Mouse (Mus musculus): ENCODE data around the gene Prr14l. TPM values are rescaled to one million over a fixed set of nuclear protein-coding genes. Genes with fewer than 3 reads are reported as not detected.
A peak's percentile ranks its signal among the peaks of the same experiment; 100 is the strongest.
"Not testable (repeated sequence)": the region's sequence is repeated elsewhere in the genome, so short reads cannot be mapped to it uniquely, and the experiment has no call there.

The Prr14l gene
- polyA plus RNA-seq, 1 experiment from 2014 or later = 7.8 TPM

DNA sequence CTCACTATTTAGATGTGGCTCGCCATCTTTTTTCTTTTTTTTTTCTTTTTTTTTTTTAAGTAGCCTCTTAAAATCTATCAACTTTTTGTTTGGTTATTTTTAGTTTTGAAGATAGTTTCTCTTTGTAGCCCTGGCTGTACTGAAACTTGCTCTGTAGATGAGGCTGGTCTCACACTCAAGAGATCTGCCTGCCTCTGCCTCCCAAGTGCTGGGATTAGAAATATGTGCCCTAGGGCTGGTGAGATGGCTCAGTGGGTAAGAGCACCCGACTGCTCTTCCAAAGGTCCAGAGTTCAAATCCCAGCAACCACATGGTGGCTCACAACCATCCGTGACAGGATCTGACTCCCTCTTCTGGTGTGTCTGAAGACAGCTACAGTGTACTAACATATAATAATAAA is 1.2 kb upstream of the Prr14l start:
- not testable (repeated sequence) for H3K4me3 ChIP-seq (ENCODE audit: low read length); H3K27ac ChIP-seq (ENCODE audit: low read depth, low read length); H3K9ac ChIP-seq (ENCODE audit: low read depth, low read length); H3K4me2 ChIP-seq (ENCODE audit: low read length); ATAC-seq; H3K9me3 ChIP-seq (ENCODE audit: control insufficient read depth, low read length); H3K36me3 ChIP-seq (ENCODE audit: control insufficient read depth, insufficient read depth, low read length); H3K27me3 ChIP-seq (replicated peaks; ENCODE audit: control insufficient read depth, insufficient read depth, low read length)
- WGBS = 99% methylated on average over 2 of the region's 3 CpGs
- peaks cover 20% of the 10 kb centered on the region for H3K4me1 ChIP-seq (ENCODE audit: control insufficient read depth, insufficient read depth, low read depth, low read length)

DNA sequence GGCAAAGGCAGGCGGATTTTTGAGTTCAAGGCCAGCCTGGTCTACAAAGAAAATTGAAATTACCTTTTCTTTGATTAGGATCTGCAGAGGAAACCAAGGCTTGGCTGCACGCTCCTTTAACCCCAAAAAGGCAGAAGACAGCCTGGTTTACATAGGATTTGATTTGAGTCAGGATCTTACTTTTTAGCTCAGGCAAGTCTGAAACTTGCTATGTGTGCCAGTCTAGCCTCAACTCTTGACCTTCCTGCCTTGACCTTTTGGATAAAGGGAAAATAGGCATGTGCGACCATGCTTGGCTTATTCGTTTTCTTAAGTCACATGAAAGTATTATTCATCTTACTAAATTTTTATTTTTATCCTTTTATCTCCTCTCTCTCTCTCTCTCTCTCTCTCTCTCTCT is 762 bp upstream of the Prr14l start:
- Histone ChIP-seq H3K27me3 (replicated peaks; ENCODE audit: control insufficient read depth, insufficient read depth, low read length) (no peaks in the 10 kb centered on the region), H3K4me1 (ENCODE audit: control insufficient read depth, insufficient read depth, low read depth, low read length) (peaks cover 20% of the 10 kb centered on the region), H3K9me3 (ENCODE audit: control insufficient read depth, low read length) (no peaks in the 10 kb centered on the region), H3K4me3 (ENCODE audit: low read length) (no peak overlapping the region), H3K36me3 (ENCODE audit: control insufficient read depth, insufficient read depth, low read length) (no peaks in the 10 kb centered on the region), H3K27ac (ENCODE audit: low read depth, low read length) (0 out of 2 replicates have a peak overlapping the region, but pooled peaks have one; percentile 17), H3K9ac (ENCODE audit: low read depth, low read length) (no peak overlapping the region), H3K4me2 (ENCODE audit: low read length) (no peak overlapping the region)
- no peak for ATAC-seq
- 89% methylated on average over 4 of the region's 4 CpGs for WGBS

DNA sequence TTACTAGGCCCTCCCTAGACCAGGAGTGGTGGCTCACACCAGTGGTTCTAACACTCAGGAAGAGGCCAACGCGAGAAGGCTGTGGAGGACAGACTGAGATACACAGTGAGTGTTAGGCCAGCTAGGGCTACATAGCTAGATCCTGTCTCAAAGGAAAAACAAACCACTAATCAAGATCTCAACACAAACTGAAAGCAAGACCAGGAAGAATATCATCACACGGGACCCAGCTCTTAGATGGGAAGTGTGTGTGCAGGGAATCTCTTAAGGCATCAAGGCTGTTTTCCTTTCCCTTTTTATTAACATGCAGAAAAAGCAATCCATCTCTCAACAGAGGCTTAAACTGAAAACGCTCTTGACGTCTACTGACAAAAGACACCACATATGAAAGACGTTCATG is 2.0 kb downstream of the Prr14l start:
- no peak for ATAC-seq
- no peaks in the 10 kb centered on the region for H3K9me3 ChIP-seq (ENCODE audit: control insufficient read depth, low read length)
- H3K36me3 ChIP-seq (ENCODE audit: control insufficient read depth, insufficient read depth, low read length) = no peaks in the 10 kb centered on the region
- WGBS = 68% methylated on average over 6 of the region's 6 CpGs
- H3K27me3 ChIP-seq (replicated peaks; ENCODE audit: control insufficient read depth, insufficient read depth, low read length) = no peaks in the 10 kb centered on the region
- H3K4me3 ChIP-seq (ENCODE audit: low read length) = no peak overlapping the region
- H3K4me2 ChIP-seq (ENCODE audit: low read length) = peak overlapping the region; percentile 82
- H3K27ac ChIP-seq (ENCODE audit: low read depth, low read length) = no peak overlapping the region
- no peak overlapping the region for H3K9ac ChIP-seq (ENCODE audit: low read depth, low read length)
- H3K4me1 ChIP-seq (ENCODE audit: control insufficient read depth, insufficient read depth, low read depth, low read length) = peaks cover 18% of the 10 kb centered on the region

DNA sequence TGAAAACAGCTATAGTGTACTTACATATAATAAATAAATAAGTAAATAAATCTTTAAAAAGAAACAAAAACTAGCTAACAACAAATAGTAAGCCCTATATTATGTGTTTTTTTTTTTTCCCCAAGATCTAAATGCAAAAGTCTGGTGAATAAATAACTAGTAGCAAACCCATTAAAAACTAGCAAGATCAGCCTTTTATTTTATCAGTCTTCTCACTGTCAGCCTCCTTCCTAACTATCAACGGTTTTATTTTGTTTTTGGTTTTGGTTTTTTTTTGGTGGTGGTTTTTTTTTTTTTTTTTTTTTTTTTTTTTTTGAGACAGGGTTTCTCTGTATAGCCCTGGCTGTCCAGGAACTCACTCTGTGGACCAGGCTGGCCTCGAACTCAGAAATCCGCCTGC is 4.5 kb downstream of the Prr14l start:
- peaks cover 18% of the 10 kb centered on the region for H3K4me1 ChIP-seq (ENCODE audit: control insufficient read depth, insufficient read depth, low read depth, low read length)
- H3K27me3 ChIP-seq (replicated peaks; ENCODE audit: control insufficient read depth, insufficient read depth, low read length); H3K9ac ChIP-seq (ENCODE audit: low read depth, low read length); H3K36me3 ChIP-seq (ENCODE audit: control insufficient read depth, insufficient read depth, low read length); H3K4me3 ChIP-seq (ENCODE audit: low read length); ATAC-seq; H3K27ac ChIP-seq (ENCODE audit: low read depth, low read length); H3K4me2 ChIP-seq (ENCODE audit: low read length); H3K9me3 ChIP-seq (ENCODE audit: control insufficient read depth, low read length): not testable (repeated sequence)
- 90% methylated on average over 3 of the region's 3 CpGs for WGBS

DNA sequence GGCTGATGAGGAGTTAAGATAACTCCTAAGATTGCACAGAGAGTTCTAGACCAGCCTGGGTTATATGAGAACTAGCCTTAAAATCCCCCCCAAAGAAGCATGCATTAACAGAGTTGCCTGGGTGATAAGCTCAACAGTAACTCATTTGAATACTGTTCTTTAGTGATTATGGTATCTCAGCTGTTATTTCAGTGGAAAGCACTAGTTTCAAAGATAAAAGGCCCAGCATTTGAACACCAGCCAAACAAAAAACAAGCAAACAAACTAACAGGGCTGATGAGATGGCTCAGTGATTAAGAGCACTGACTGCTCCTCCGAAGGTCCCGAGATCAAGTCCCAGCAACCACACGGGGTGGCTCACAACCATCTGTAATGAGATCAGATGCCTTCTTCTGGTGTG is 4.9 kb downstream of the Prr14l start:
- no peak for ATAC-seq
- WGBS = 93% methylated on average over 3 of the region's 3 CpGs
- H3K36me3 ChIP-seq (ENCODE audit: control insufficient read depth, insufficient read depth, low read length) = peaks cover 2% of the 10 kb centered on the region; the same call in 1 of the 2 replicates

DNA sequence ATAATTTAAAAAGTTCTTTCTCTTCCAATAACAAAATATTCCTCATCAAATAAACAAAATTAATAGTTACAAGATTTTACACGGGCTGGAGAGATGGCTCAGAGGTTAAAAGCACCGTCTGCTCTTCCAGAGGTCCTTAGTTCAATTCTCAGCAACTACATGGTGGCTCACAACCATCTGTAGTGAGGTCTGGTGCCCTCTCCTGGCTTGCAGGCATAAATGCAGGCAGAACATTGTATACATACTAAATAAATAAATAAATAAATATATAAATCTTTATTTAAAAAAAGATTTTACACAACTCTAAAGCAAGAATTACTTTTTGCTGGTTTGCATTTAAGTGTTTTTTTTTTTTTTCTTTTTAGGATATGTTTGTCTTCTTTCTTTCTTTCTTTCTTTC is 14.0 kb downstream of the Prr14l start:
- no peak for ATAC-seq
- peaks cover 26% of the 10 kb centered on the region for H3K36me3 ChIP-seq (ENCODE audit: control insufficient read depth, insufficient read depth, low read length)
- H3K27me3 ChIP-seq (replicated peaks; ENCODE audit: control insufficient read depth, insufficient read depth, low read length) = no peaks in the 10 kb centered on the region
- H3K4me1 ChIP-seq (ENCODE audit: control insufficient read depth, insufficient read depth, low read depth, low read length) = no peaks in the 10 kb centered on the region
- no peak overlapping the region for H3K27ac ChIP-seq (ENCODE audit: low read depth, low read length)
- H3K4me2 ChIP-seq (ENCODE audit: low read length) = no peak overlapping the region
- H3K9ac ChIP-seq (ENCODE audit: low read depth, low read length) = no peak overlapping the region
- H3K4me3 ChIP-seq (ENCODE audit: low read length) = no peak overlapping the region
- 95% methylated on average over 2 of the region's 2 CpGs for WGBS
- no peaks in the 10 kb centered on the region for H3K9me3 ChIP-seq (ENCODE audit: control insufficient read depth, low read length)

More for the DNA sequence above, 4.9 kb downstream of the Prr14l start:
- Histone ChIP-seq H3K27me3 (replicated peaks; ENCODE audit: control insufficient read depth, insufficient read depth, low read length) (no peaks in the 10 kb centered on the region), H3K4me3 (ENCODE audit: low read length) (no peak overlapping the region), H3K27ac (ENCODE audit: low read depth, low read length) (no peak overlapping the region), H3K4me2 (ENCODE audit: low read length) (no peak overlapping the region), H3K4me1 (ENCODE audit: control insufficient read depth, insufficient read depth, low read depth, low read length) (peaks cover 18% of the 10 kb centered on the region), H3K9ac (ENCODE audit: low read depth, low read length) (no peak overlapping the region), H3K9me3 (ENCODE audit: control insufficient read depth, low read length) (no peaks in the 10 kb centered on the region)

DNA sequence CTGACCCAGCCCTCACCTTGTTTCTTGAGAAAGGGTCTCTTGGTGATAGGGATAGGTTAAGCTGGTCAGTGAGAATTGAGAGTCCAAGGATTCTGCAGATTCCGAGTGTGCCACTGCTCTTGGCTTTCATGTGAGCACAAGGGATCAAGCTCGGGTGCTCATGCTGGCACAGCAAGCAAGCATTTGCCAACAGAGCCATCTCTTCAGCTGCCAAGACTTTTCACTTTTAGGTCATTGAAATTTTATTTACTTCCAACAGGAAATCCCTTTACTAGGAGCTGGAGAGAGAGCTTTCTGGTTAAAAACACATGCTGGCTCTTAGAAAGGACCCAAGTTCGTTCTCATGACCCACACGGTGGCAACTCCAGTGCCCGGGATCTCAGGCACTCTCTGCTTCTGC is 17.1 kb downstream of the Prr14l start:
- no peaks in the 10 kb centered on the region for H3K4me1 ChIP-seq (ENCODE audit: control insufficient read depth, insufficient read depth, low read depth, low read length)
- H3K4me3 ChIP-seq (ENCODE audit: low read length) = no peak overlapping the region
- WGBS = 91% methylated on average over 5 of the region's 5 CpGs
- H3K9ac ChIP-seq (ENCODE audit: low read depth, low read length) = no peak overlapping the region
- H3K9me3 ChIP-seq (ENCODE audit: control insufficient read depth, low read length) = no peaks in the 10 kb centered on the region
- no peaks in the 10 kb centered on the region for H3K27me3 ChIP-seq (replicated peaks; ENCODE audit: control insufficient read depth, insufficient read depth, low read length)
- ATAC-seq = no peak
- H3K27ac ChIP-seq (ENCODE audit: low read depth, low read length) = no peak overlapping the region
- no peak overlapping the region for H3K4me2 ChIP-seq (ENCODE audit: low read length)
- H3K36me3 ChIP-seq (ENCODE audit: control insufficient read depth, insufficient read depth, low read length) = peaks cover 23% of the 10 kb centered on the region

DNA sequence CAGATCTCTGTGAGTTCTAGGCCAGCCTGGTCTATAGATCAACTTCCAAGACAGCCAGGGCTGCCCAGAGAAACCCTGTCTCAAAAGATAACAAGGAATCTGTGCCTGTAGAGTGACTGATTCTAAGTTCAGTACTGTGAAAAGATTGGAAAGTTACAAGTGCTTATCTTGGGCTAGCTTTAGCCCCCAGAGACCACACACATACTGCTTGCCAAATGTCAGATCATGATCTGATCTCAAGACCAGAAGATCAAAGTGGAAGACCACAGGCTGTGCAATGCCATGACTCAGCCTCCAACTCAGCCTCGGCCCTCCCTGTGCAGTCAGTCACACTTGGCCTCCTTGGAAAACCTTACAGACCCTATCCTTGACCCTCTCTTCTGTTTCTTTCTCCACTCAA is 19.6 kb downstream of the Prr14l start:
- H3K4me1 ChIP-seq (ENCODE audit: control insufficient read depth, insufficient read depth, low read depth, low read length) = no peaks in the 10 kb centered on the region
- H3K27ac ChIP-seq (ENCODE audit: low read depth, low read length) = no peak overlapping the region
- H3K4me2 ChIP-seq (ENCODE audit: low read length) = no peak overlapping the region
- no peak overlapping the region for H3K4me3 ChIP-seq (ENCODE audit: low read length)
- no peaks in the 10 kb centered on the region for H3K9me3 ChIP-seq (ENCODE audit: control insufficient read depth, low read length)
- WGBS = 100% methylated on average over 1 of the region's 1 CpGs
- H3K36me3 ChIP-seq (ENCODE audit: control insufficient read depth, insufficient read depth, low read length) = peaks cover 23% of the 10 kb centered on the region
- no peak for ATAC-seq
- no peaks in the 10 kb centered on the region for H3K27me3 ChIP-seq (replicated peaks; ENCODE audit: control insufficient read depth, insufficient read depth, low read length)
- no peak overlapping the region for H3K9ac ChIP-seq (ENCODE audit: low read depth, low read length)

DNA sequence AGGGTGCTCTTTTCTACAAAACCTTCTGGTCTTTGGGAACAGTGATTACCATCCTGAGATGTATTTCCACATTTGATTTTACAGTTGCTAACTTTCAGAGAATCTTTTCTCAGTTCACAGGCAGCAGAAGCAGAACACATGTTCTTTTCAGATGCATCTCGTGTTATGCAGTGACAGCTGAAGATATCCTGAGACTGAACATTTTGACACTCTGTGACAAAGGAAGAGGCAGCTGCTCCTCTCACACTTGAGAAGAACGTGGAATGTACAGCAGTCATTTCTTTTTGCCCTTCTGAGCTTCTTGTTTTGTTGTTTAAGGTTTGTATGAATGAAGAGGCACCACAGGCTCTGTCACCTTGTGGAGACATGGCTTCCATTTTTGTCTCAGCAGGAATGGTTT is 24.0 kb downstream of the Prr14l start:
- H3K9me3 ChIP-seq (ENCODE audit: control insufficient read depth, low read length) = no peaks in the 10 kb centered on the region
- H3K36me3 ChIP-seq (ENCODE audit: control insufficient read depth, insufficient read depth, low read length) = peaks cover 35% of the 10 kb centered on the region
- H3K4me1 ChIP-seq (ENCODE audit: control insufficient read depth, insufficient read depth, low read depth, low read length) = no peaks in the 10 kb centered on the region
- no peak overlapping the region for H3K9ac ChIP-seq (ENCODE audit: low read depth, low read length)
- ATAC-seq = no peak
- H3K4me3 ChIP-seq (ENCODE audit: low read length) = no peak overlapping the region
- WGBS = 87% methylated on average over 2 of the region's 2 CpGs
- H3K27me3 ChIP-seq (replicated peaks; ENCODE audit: control insufficient read depth, insufficient read depth, low read length) = no peaks in the 10 kb centered on the region
- no peak overlapping the region for H3K4me2 ChIP-seq (ENCODE audit: low read length)
- H3K27ac ChIP-seq (ENCODE audit: low read depth, low read length) = no peak overlapping the region

DNA sequence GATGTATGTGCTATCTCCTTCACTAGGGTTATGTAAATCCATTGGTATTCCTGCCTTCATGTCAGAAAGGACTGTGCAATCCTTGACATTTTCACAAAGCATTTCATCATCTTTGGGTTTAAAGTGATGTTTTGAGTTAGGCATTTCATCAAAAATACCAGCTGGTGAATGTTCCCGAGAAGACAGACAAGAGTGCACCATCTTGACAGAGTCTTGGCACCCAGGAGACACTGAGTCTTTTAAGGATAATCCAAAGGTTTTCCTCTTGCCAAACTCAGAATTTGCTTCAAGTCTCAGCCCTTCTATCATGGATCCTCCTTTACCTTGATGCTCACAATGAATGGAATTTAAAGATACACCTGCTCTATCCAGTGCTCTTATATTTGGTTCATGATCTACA is 25.3 kb downstream of the Prr14l start:
- not testable (repeated sequence) for H3K4me1 ChIP-seq (ENCODE audit: control insufficient read depth, insufficient read depth, low read depth, low read length); ATAC-seq; H3K27me3 ChIP-seq (replicated peaks; ENCODE audit: control insufficient read depth, insufficient read depth, low read length); H3K9me3 ChIP-seq (ENCODE audit: control insufficient read depth, low read length); H3K27ac ChIP-seq (ENCODE audit: low read depth, low read length); H3K9ac ChIP-seq (ENCODE audit: low read depth, low read length); H3K4me3 ChIP-seq (ENCODE audit: low read length); H3K4me2 ChIP-seq (ENCODE audit: low read length)
- H3K36me3 ChIP-seq (ENCODE audit: control insufficient read depth, insufficient read depth, low read length) = peaks cover 30% of the 10 kb centered on the region
- 93% methylated on average over 1 of the region's 1 CpGs for WGBS

Data from hindbrain, embryonic 16.5 days (tissue).